Mouse (Mus musculus): ENCODE measurements at regions not wholly inside any gene's neighbourhood (a gene's known extent, or its start where the extent isn't known, plus 50 kb on each side); places are given as distances from the start of the nearest gene placed in this dataset.
"Not testable (repeated sequence)": the region's sequence is repeated elsewhere in the genome, so short reads cannot be mapped to it uniquely, and the experiment has no call there.

DNA sequence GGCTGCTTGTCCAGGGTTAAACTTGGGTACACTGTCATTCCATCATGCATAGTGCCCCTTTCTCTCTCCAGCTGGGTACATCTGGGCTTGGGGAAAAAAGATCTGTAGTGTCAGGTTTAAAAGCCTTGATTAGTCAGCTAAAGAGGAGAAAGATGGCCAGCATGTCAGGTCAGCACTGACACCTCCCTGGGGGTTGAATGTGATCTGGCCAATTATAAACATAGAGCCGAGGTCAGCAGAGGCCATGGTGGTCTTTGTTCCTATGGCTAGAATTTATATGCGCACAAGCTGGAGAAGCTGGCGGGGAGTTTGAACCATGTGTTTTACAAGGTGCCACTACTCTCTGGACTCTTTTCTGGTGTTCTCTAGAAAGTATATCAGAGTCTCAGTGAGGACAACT, 61.0 kb upstream of the Gm12728 start:
- DNase-seq (ENCODE audit: low spot score in 2 of 2): no peak

- DNase-seq (ENCODE audit: low spot score in 2 of 2): no peak
Observed at GRCm38 (mm10) chr4:105730900-105731299, 58.8 kb upstream of the Gm12728 start.

GRCm38 (mm10) chr4:105735116-105735515, 54.6 kb upstream of the Gm12728 start:
- DNase-seq (ENCODE audit: low spot score in 2 of 2): not testable (repeated sequence)

Measured in adrenal gland, postnatal 4 days (tissue).